Mouse (Mus musculus) forebrain, embryonic 16.5 days (tissue): ENCODE data around the gene Tjp2. TPM values are rescaled to one million over a fixed set of nuclear protein-coding genes. Genes with fewer than 3 reads are reported as not detected.

ENCODE experiments used
- ATAC-seq: fragments of 200-750 bp; cut with Nextera tagmentation; 2 replicates; pipeline ENCODE4 v1.8.0; 2017; ENCODE audit warnings: mild to moderate bottlenecking, moderate library complexity
- H3K27ac ChIP-seq: fragments of 300-500 bp; sonication (generic); 2 replicates; pipeline ENCODE4 v1.5.1; 2014; ENCODE audit warnings: low read length, control low read depth
- H3K27me3 ChIP-seq: fragments of 300-500 bp; sonication (generic); replicated peaks from 2 replicates; pipeline ENCODE4 v1.6.1; 2014; ENCODE audit warnings: low read length; ENCODE audit not compliant: control insufficient read depth, insufficient read depth
- H3K36me3 ChIP-seq: fragments of 300-500 bp; sonication (generic); 2 replicates; pipeline ENCODE4 v1.6.1; 2014; ENCODE audit not compliant: control insufficient read depth, insufficient read depth
- H3K4me1 ChIP-seq: fragments of 300-500 bp; sonication (generic); replicated peaks from 2 replicates; pipeline ENCODE4 v1.6.1; 2014; ENCODE audit warnings: low read length; ENCODE audit not compliant: control insufficient read depth, insufficient read depth
- H3K4me2 ChIP-seq: fragments of 300-500 bp; sonication (generic); 2 replicates; pipeline ENCODE4 v1.6.1; 2014; ENCODE audit warnings: mild to moderate bottlenecking, low read length, control low read depth
- H3K4me3 ChIP-seq: fragments of 300-500 bp; sonication (generic); replicated peaks from 2 replicates; pipeline ENCODE4 v1.5.1; 2014; ENCODE audit warnings: mild to moderate bottlenecking, low read length, control low read depth
- H3K9ac ChIP-seq: fragments of 300-500 bp; sonication (generic); replicated peaks from 2 replicates; pipeline ENCODE4 v1.6.1; 2014; ENCODE audit warnings: low read depth, low read length, control low read depth
- H3K9me3 ChIP-seq: fragments of 300-500 bp; sonication (generic); 2 replicates; pipeline ENCODE4 v1.6.1; 2016; ENCODE audit warnings: low read length; ENCODE audit not compliant: control insufficient read depth
- WGBS: fragments of 180-500 bp; shearing (Covaris S2); extraction: QIAGEN DNeasy Blood & Tissue Kit; methylation state at CpG from one replicate; pipeline ENCODE4 v1.1.7; 2014; 5-methylcytosine and 5-hydroxymethylcytosine counted together
- polyA plus RNA-seq: library from polyadenylated mRNA; unstranded; fragments of >200 nt; fragmentation: Nextera tagmentation; extraction: Ambion mirVana; gene quantifications from 2 replicates; pipeline ENCODE4 v1.2.1, GENCODE M21; 2015

Gene Tjp2
- polyA plus RNA-seq, 1 experiment from 2014 or later: 11.3 TPM

DNA sequence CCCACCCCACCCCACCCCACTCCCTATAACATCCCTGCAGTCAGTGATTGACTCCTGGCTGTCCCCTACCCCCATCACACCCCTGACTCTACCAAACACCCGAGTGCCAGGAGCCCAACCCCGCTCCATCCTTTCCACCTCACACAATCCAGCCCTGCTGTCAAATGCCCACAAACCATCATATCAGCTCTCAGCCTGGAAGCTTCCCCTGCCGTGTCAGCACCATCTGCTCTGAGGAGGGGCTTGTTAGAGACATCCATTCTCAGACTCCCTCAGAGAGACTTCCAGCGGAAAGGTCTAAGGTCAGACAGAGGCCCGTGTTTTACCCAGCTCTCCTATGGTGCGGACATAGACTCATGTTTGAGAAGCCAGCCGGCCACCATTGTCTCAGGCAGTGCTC, 11.5 kb downstream of the Tjp2 start:
- no peak for ATAC-seq
- 65% methylated on average over 7 of the region's 7 CpGs for WGBS

DNA sequence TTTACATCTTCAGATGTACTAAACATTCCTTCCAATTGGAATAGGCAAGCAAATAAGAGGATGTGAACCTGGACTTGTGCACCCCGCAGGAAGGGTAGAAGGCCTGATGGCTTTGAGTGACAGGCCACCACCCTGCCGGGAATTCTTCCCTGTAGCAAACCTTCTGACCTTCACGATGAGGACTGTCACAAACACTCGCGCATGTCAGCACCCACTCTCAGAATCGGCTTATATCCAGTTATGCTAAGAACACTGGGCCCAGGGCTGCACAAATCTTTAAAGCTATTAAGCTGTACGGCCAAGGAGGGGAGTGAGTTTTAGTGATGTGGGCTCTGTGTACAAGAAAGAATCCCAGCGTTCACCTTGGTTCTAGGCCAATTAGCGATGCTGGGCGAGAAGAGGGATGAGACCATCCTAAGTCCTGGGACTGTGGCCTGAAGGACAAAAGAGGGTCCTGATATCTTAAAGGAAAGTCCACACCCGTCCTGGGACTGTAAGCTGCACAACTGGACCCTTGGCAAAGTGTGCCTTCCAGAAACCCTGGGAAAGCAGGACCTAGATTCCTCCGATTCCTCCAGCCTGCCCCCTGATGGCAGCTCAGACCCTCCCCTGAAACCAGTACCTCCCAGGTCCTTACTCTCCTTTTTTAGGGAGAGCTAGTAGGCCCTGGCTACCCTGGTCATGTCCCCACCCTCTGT, 12.1 kb downstream of the Tjp2 start:
- H3K36me3 ChIP-seq: no peaks in the 10 kb centered on the region
- H3K4me1 ChIP-seq: 0 out of 2 replicates have a peak, but pooled peaks cover 4% of the 10 kb centered on the region
- H3K9me3 ChIP-seq: no peaks in the 10 kb centered on the region
- no peak overlapping the region for H3K27ac ChIP-seq
- no peaks in the 10 kb centered on the region for H3K27me3 ChIP-seq
- H3K9ac ChIP-seq: no peak overlapping the region
- no peak overlapping the region for H3K4me3 ChIP-seq
- no peak overlapping the region for H3K4me2 ChIP-seq
- WGBS: 84% methylated on average over 12 of the region's 12 CpGs
- no peak for ATAC-seq

More for the DNA sequence above, 11.5 kb downstream of the Tjp2 start:
- Histone ChIP-seq H3K9me3 (no peaks in the 10 kb centered on the region), H3K9ac (no peak overlapping the region), H3K4me1 (0 out of 2 replicates have a peak, but pooled peaks cover 4% of the 10 kb centered on the region), H3K4me3 (no peak overlapping the region), H3K4me2 (no peak overlapping the region), H3K36me3 (no peaks in the 10 kb centered on the region), H3K27me3 (no peaks in the 10 kb centered on the region), H3K27ac (no peak overlapping the region)

DNA sequence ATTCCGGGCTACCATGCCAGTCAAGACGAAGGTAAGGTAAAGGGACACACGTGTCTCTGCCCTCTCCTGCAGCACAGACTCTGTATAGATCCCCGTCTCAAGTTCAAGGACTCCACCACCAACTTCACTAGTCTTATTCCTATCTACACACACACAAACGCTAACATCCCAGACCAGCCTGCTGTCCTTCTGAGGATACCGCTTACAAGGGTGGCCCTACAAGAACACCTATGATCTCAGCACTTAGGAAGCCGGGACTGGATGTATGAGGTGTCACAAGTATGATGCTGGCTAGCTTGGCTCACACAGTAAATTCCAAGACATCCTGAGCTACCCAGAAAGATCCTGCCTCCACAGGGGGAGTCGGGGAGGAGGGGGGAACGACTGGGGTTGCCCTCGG, 13.7 kb downstream of the Tjp2 start:
- Histone ChIP-seq H3K4me2 (no peak overlapping the region), H3K36me3 (no peaks in the 10 kb centered on the region), H3K27ac (no peak overlapping the region), H3K9me3 (no peaks in the 10 kb centered on the region), H3K4me1 (0 out of 2 replicates have a peak, but pooled peaks cover 4% of the 10 kb centered on the region), H3K4me3 (no peak overlapping the region), H3K9ac (no peak overlapping the region), H3K27me3 (no peaks in the 10 kb centered on the region)
- no peak for ATAC-seq
- WGBS: 80% methylated on average over 10 of the region's 10 CpGs

GRCm38 (mm10) chr19:24209516-24209915, 15.3 kb downstream of the Tjp2 start:
- Histone ChIP-seq H3K9me3 (no peaks in the 10 kb centered on the region), H3K36me3 (no peaks in the 10 kb centered on the region), H3K27ac (no peak overlapping the region), H3K27me3 (no peaks in the 10 kb centered on the region), H3K4me1 (0 out of 2 replicates have a peak, but pooled peaks cover 4% of the 10 kb centered on the region), H3K4me2 (no peak overlapping the region), H3K9ac (no peak overlapping the region), H3K4me3 (no peak overlapping the region)
- no peak for ATAC-seq
- 93% methylated on average over 15 of the region's 15 CpGs for WGBS

GRCm38 (mm10) chr19:24207967-24208366, 16.9 kb downstream of the Tjp2 start:
- no peaks in the 10 kb centered on the region for H3K27me3 ChIP-seq
- H3K9me3 ChIP-seq: no peaks in the 10 kb centered on the region
- no peaks in the 10 kb centered on the region for H3K36me3 ChIP-seq
- no peaks in the 10 kb centered on the region for H3K4me1 ChIP-seq
- no peak overlapping the region for H3K4me2 ChIP-seq
- H3K9ac ChIP-seq: no peak overlapping the region
- H3K4me3 ChIP-seq: no peak overlapping the region
- WGBS: 87% methylated on average over 1 of the region's 1 CpGs
- ATAC-seq: no peak
- H3K27ac ChIP-seq: no peak overlapping the region

DNA sequence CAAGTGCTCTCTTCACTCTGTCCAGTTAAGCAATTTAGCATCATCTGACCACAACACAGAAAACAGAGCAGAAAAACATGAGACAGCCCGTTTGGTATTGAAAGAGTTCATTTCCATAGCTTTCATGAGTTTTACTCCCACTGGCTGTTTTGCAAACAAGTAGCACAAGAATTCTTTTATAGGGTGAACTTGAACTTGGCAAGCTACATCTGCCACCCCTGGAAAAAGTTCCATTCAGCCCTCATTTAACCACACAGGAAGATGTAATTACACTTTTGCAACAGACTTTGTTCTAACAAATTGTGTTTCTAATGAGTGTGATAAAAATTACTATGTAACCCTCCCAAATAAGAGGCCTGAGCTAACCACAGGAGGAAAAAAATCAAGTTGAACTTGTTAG, 19.8 kb downstream of the Tjp2 start:
- H3K27me3 ChIP-seq: no peaks in the 10 kb centered on the region

DNA sequence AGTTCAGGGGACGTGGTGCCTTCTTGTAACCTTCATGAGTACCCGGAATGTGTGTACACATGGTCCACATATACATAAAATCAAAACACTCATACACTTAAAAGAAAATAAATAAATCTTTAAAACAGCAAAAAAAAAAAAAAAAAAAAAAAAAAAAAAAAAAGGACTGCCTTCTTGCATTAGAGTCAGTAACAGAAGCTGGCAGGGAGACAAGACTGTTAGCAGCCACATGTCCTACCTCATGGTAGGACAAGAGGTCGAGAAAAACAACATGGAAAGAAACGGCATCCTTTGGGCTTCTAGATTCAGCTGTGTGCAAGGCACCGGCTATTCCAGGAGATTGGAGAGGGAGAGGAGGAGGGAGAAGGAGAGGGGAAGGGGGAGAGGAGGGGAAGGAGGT, 23.0 kb downstream of the Tjp2 start:
- Histone ChIP-seq H3K27me3 (no peaks in the 10 kb centered on the region), H3K4me1 (peaks cover 3% of the 10 kb centered on the region; the same call in 1 of the 2 replicates), H3K4me2 (no peak overlapping the region), H3K9ac (no peak overlapping the region), H3K9me3 (no peaks in the 10 kb centered on the region), H3K36me3 (no peaks in the 10 kb centered on the region), H3K4me3 (no peak overlapping the region), H3K27ac (no peak overlapping the region)
- ATAC-seq: no peak
- 81% methylated on average over 4 of the region's 5 CpGs for whole genome bisulfite sequencing

More for the DNA sequence above, 19.8 kb downstream of the Tjp2 start:
- no peak overlapping the region for H3K4me3 ChIP-seq
- peaks cover 3% of the 10 kb centered on the region; the same call in 1 of the 2 replicates for H3K4me1 ChIP-seq
- H3K4me2 ChIP-seq: no peak overlapping the region
- no peak overlapping the region for H3K27ac ChIP-seq
- H3K36me3 ChIP-seq: no peaks in the 10 kb centered on the region
- H3K9ac ChIP-seq: no peak overlapping the region
- no peaks in the 10 kb centered on the region for H3K9me3 ChIP-seq
- ATAC-seq: no peak
- 15% methylated on average over 1 of the region's 1 CpGs for WGBS

DNA sequence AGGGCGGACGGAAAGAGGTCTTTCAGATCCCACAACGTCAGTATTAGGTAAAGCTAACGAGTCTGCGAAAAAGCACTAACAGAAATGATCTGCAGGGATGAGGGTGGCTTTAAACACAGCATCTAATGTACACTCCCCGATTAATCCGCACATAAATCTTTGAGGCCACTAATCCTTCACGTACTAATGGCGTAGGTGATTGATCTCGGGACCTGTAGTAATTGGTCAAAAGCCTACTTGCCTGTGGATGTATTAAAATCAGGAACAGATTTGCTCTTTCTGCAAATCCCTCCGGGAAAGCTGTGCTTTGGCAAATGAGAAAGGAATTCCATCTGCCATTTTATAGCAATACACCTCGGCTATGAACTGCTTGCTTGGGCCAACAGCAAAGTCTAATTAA, 24.3 kb downstream of the Tjp2 start:
- 35% methylated on average over 12 of the region's 12 CpGs for WGBS
- Histone ChIP-seq H3K9me3 (no peaks in the 10 kb centered on the region), H3K36me3 (no peaks in the 10 kb centered on the region), H3K4me3 (no peak overlapping the region), H3K4me1 (peaks cover 3% of the 10 kb centered on the region; the same call in 1 of the 2 replicates), H3K27ac (no peak overlapping the region), H3K4me2 (no peak overlapping the region), H3K9ac (no peak overlapping the region), H3K27me3 (no peaks in the 10 kb centered on the region)
- no peak for ATAC-seq

GRCm38 (mm10) chr19:24198676-24199303, 26.0 kb downstream of the Tjp2 start:
- Histone ChIP-seq H3K9me3 (peaks cover 4% of the 10 kb centered on the region; the same call in 1 of the 2 replicates), H3K4me2 (no peak overlapping the region), H3K36me3 (no peaks in the 10 kb centered on the region), H3K4me3 (no peak overlapping the region), H3K9ac (no peak overlapping the region), H3K27ac (no peak overlapping the region), H3K27me3 (no peaks in the 10 kb centered on the region), H3K4me1 (peaks cover 3% of the 10 kb centered on the region; the same call in 1 of the 2 replicates)
- 80% methylated on average over 11 of the region's 11 CpGs for WGBS
- ATAC-seq: no peak
